Mouse (Mus musculus): ENCODE results near the gene Birc2. TPM values are rescaled to one million over a fixed set of nuclear protein-coding genes. Genes with fewer than 3 reads are reported as not detected.

The Birc2 gene
- 45.5 and 47.2 TPM in 2 replicates for polyA plus RNA-seq (2016; fragmentation: Nextera tagmentation; extraction: Ambion mirVana)

DNA sequence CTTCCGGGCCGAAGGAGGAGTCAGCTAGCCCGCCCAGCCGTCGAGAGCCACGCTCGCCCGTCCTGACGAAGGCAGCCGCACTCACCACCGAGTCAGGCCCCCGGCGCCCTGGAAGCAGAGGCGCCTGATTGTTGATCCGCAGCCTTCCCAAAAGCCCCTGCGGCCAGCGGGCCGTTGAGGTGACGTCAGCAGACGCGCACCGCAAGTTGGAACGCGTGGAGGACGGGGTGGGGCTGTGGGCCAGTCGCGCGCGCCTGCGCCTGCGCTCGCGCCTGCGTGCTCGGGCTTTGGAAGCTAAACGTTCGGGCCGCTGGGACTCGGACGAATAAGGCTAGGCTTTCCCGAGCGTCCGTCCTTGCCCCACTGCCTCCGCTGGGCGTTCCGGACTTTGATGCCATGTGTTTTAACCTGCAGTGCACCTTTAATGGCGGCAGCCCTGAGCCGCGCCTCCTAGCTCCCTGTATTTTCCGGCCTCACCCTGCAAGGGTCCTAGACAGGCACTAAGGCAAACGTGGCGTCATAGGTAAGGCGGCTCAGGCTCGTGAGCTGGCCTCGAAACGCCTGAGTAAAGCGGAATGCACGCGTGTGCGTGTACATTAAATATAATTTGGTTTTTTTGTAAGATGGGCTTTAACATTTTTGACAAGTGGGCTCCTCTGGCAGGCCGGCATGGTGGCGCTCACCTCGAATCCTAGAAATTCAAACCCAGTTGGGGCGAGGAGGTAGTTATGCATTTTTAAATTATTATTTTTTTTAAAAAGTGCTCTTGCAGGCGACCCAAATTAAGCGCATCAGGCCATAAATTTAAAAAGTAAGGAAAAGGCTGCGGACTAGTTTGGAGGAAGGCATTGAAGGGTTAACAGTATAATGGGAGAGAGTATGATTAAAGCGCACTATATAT lies at the start of gene Birc2:
TSS of gene Birc2 (minus strand) at position 160 of the 901 bp plus-strand sequence.
- peak within 1 kb of the TSS; percentile 53 for H3K4me3 ChIP-seq
- peaks cover 11% of the 10 kb centered on the region for H3K36me3 ChIP-seq
- no peaks in the 10 kb centered on the region for H3K27me3 ChIP-seq
- H3K27ac ChIP-seq = peak within 1 kb of the TSS; percentile 99
- peak within 1 kb of the TSS; percentile 77 for H3K9ac ChIP-seq
- no peaks in the 10 kb centered on the region for H3K9me3 ChIP-seq (replicated peaks)
- H3K4me2 ChIP-seq (replicated peaks) = peak within 1 kb of the TSS; percentile 57
- ATAC-seq (ENCODE audit: low FRiP score) = peak; percentile 98
- under 1% methylated on average over 68 of the region's 68 CpGs for WGBS
- peaks cover 20% of the 10 kb centered on the region for H3K4me1 ChIP-seq

DNA sequence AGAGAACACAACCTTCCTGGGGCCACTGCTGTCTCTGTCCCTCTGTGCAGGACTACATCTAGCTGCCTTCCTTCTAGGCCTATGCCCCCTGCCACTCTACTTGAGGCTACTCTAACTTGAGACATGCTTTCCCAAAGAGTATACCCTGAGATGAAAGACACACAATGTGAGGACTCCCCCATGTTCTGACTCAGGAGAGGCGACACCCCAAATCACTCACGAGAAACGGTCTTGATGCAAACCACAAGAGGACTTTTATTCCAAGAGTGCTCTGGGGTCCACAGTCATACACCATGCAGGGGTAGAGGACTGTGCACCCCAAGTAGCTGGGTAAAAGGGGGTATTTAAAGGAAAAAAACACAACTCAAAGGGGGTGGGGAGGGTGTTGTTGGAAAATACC lies 47.5 kb upstream of the Birc2 start:
- Histone ChIP-seq H3K4me3 (no peak overlapping the region), H3K27ac (no peak overlapping the region), H3K9ac (no peak overlapping the region), H3K4me2 (replicated peaks) (no peak overlapping the region), H3K4me1 (no peaks in the 10 kb centered on the region), H3K27me3 (no peaks in the 10 kb centered on the region), H3K9me3 (replicated peaks) (peaks cover 8% of the 10 kb centered on the region; the same call in 1 of the 2 replicates), H3K36me3 (no peaks in the 10 kb centered on the region)
- ATAC-seq (ENCODE audit: low FRiP score) = no peak
- WGBS = 98% methylated on average over 3 of the region's 3 CpGs

DNA sequence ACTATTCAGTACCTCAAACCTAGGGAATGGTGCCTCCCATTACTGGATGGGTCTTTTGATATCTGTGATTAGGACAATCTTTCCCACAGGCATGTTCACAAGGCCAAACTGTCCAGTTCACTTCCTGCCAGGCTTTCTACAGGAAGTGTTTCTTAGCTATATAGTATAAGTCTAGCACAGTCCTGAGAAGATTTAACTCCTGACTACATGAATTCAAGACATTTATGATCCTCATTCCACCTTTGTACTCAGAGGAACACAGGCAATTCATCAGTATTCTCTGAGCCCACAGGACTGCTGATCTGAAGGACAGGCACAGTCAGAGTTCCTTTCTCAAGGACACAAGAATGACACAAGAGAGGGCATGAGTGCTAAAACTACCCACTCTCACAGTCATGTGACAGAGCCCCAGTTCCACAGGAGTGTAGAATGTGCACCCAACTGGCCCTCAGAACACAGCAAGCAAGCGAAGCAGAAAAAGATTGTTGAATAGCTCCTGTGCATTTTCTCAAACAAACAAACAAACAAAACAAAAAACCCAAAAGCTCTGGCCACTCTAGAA lies 45.5 kb upstream of the Birc2 start:
- Histone ChIP-seq H3K4me3 (no peak overlapping the region), H3K36me3 (no peaks in the 10 kb centered on the region), H3K27ac (no peak overlapping the region), H3K27me3 (no peaks in the 10 kb centered on the region), H3K9me3 (replicated peaks) (peaks cover 8% of the 10 kb centered on the region; the same call in 1 of the 2 replicates), H3K4me1 (no peaks in the 10 kb centered on the region), H3K9ac (no peak overlapping the region), H3K4me2 (replicated peaks) (no peak overlapping the region)
- no peak for ATAC-seq (ENCODE audit: low FRiP score)
- WGBS = 95% methylated on average over 1 of the region's 1 CpGs

DNA sequence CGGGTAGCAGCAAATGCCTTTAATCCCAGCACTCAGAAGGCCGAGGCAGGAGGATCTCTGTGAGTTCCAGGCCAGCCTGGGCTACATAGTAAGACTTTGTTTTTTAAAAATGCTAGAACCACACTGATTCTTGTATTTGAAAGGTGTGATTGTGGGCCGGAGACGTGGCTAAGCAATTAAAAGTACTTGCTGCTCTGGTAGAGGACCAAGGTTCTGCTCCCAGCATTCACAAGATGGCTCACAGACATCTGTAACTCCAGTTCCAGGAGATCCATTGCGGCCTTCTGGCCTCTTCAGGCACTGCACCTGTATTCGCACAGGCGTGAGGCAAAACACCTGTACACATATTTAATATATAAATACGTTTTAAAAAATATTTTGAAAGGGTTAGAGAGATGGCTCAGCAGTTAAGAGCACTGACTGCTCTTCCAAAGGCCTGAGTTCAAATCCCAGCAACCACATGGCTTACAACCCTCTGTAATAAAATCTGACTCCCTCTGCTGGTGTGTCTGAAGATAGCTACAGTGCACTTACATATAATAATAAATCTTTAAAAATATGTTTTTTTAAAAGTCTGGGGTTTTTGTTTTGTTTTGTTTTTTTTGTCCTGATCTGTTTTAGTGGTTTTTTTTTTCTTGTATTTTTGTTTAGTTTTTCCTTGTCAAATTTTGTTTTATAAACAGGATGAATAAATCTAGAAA lies 36.8 kb upstream of the Birc2 start:
- Histone ChIP-seq H3K27me3 (no peaks in the 10 kb centered on the region), H3K9me3 (replicated peaks) (no peaks in the 10 kb centered on the region), H3K4me2 (replicated peaks) (no peak overlapping the region), H3K36me3 (no peaks in the 10 kb centered on the region), H3K27ac (no peak overlapping the region), H3K9ac (no peak overlapping the region), H3K4me1 (peaks cover 8% of the 10 kb centered on the region; the same call in 1 of the 2 replicates), H3K4me3 (no peak overlapping the region)
- 93% methylated on average over 8 of the region's 8 CpGs for WGBS
- no peak for ATAC-seq (ENCODE audit: low FRiP score)

DNA sequence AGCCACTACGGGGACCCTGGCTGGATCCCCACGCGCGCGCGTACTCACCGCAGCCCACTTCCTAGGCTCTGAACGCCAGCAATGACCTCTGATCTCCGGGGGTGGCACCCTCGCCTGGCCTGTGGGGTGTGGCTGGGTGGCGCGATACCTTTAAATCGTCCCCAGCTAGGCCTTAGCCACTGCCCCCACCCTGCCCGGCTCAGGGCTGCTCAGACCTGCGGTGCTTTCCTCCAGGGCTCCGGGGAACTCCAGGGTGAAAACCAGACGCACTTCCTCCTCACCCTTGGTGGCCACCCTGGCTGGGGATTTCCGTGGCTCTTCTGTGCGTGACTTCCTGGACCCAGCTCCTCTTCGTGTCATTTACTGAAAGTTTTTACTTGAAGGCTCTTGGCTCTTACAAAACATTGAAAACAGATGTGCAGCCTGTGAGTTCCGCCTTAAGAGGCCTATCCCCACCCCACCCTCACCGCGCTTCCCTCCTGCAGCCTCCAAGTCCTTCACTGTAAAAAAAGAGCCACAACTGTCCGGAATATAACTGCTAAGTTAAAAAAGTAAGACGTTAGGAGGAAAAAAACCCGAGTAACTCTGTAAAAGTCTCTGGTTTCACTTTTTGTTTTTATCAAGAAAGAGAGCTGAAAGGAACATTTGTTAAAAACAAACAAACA lies 36.0 kb upstream of the Birc2 start, which contains the start of gene Birc3:
TSS of gene Birc3 (minus strand) at position 412 of the 665 bp plus-strand sequence.
- peaks cover 8% of the 10 kb centered on the region; the same call in 1 of the 2 replicates for H3K4me1 ChIP-seq
- peak within 1 kb of the TSS; percentile 78 for H3K4me2 ChIP-seq (replicated peaks)
- WGBS = 7% methylated on average over 26 of the region's 26 CpGs
- H3K27ac ChIP-seq = peak within 1 kb of the TSS; percentile 62; the same call in 1 of the 2 replicates
- no peaks in the 10 kb centered on the region for H3K27me3 ChIP-seq
- H3K36me3 ChIP-seq = no peaks in the 10 kb centered on the region
- peak within 1 kb of the TSS; percentile 43 for H3K4me3 ChIP-seq
- peak; percentile 85 for ATAC-seq (ENCODE audit: low FRiP score)
- peak within 1 kb of the TSS; percentile 57 for H3K9ac ChIP-seq
- H3K9me3 ChIP-seq (replicated peaks) = no peaks in the 10 kb centered on the region

DNA sequence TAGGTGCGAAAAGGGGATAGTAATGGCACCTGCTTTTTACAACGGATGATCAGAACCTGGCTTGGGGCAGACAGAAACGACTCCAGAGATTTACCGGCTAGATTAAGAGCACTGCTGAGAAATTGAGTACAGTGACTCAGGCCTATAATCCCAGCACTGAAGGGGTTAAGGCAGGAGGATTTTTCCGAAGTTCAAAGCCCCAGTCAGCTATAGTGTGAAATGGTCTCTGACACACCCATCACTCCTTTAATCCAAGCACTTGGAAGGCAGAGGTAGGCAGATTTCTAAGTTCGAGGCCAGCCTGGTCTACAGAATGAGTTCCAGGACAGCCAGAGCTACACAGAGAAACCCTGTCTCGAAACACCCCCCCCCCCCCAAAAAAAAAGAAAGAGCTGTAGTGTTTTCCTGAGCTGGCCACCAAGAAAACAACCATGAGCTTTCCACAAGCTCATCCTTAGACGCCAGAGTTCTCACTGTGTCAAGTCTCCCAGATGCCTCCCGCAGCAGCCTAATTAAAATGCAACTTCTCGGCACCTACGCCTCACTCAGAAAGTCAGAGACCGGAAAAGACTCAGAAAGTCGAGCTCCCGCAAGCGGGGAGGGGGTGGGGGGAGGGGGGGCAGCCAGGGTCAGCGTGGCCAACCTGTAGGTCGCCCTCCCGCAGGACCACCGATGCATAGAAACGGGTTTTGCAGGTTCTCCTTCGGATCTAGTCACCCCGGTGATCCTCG lies 35.3 kb upstream of the Birc2 start:
- Histone ChIP-seq H3K36me3 (no peaks in the 10 kb centered on the region), H3K4me2 (replicated peaks) (peak overlapping the region; percentile 78), H3K9ac (peak overlapping the region; percentile 57), H3K4me3 (peak overlapping the region; percentile 43), H3K4me1 (peaks cover 8% of the 10 kb centered on the region; the same call in 1 of the 2 replicates), H3K27me3 (no peaks in the 10 kb centered on the region), H3K9me3 (replicated peaks) (no peaks in the 10 kb centered on the region), H3K27ac (peak overlapping the region; percentile 62; the same call in 1 of the 2 replicates)
- 21% methylated on average over 22 of the region's 23 CpGs for WGBS
- ATAC-seq (ENCODE audit: low FRiP score) = peak; percentile 1; the same call in 1 of the 2 replicates

DNA sequence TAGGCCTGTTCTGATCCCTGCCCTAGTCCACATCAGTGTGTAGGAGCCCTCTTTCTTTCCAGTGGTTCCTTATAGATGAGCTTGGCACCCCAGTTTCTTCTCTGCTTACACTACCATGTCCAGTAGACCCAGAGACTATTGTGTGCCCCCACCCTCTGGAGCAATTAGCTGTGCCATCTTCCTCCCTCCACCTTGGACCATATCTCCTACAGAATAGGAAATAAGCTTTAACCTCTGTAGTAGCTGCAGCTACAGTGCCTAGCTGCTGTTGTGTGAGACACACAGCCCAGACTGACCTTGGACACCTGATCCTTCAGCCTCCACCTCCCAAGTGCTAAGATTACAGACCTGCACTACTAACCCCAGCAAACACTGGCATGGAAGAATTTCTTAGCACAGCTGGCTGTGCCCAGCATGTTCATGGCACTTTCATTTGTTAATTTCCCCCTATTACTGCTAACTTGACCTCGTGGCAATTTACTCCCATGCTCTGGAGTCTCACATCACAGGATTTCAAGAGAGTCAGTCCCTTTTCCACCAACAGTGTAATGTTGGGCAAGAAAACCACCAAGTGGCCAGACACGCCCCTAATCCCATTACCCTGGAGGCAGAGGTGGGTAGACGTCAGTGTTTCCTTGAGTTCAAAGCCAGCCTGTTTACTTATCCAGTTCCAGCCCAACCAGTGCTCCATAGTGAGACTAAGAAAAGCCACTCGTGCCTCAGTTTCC lies 34.6 kb upstream of the Birc2 start:
- no peak overlapping the region for H3K4me3 ChIP-seq
- H3K9me3 ChIP-seq (replicated peaks) = no peaks in the 10 kb centered on the region
- WGBS = 61% methylated on average over 4 of the region's 4 CpGs
- no peaks in the 10 kb centered on the region for H3K36me3 ChIP-seq
- H3K9ac ChIP-seq = no peak overlapping the region
- ATAC-seq (ENCODE audit: low FRiP score) = no peak
- no peaks in the 10 kb centered on the region for H3K27me3 ChIP-seq
- no peak overlapping the region for H3K27ac ChIP-seq
- H3K4me2 ChIP-seq (replicated peaks) = no peak overlapping the region
- peaks cover 8% of the 10 kb centered on the region; the same call in 1 of the 2 replicates for H3K4me1 ChIP-seq

DNA sequence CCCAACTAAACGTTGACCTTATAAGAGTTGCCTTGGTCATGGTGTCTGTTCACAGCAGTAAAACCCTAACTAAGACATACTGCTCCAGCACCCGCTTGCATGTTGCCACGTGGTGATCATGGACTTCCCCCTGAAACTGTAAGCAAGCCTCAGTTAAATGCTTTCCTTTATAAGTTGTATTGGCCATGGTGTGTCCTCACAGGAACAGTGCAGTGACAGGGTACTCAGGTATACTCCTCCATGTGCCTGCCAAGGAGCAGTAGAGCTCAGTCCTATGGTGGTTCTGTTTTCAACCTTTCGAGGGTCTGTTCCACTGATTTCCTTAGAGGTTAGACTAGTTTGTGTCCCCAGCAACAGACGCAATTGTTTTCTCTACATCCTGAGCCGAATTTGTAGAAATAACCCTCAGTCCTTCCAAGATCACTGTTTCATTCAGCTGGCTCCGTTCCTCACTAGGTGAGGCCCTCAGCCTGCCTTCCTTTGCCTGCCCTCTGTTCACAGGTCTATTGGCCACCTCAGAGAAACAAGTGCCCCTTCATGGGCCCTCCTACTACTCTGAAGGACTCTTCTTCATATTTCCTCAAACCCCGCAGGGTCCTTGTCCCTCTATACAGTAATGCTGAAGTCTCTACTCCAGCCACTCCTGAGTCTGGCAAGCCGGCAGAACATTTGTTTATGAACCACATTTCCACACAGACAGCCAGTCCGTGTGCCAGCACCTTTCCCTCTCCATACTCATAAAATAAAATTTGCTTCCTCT lies 33.9 kb upstream of the Birc2 start:
- Histone ChIP-seq H3K27ac (no peak overlapping the region), H3K36me3 (no peaks in the 10 kb centered on the region), H3K27me3 (no peaks in the 10 kb centered on the region), H3K4me3 (no peak overlapping the region), H3K9ac (no peak overlapping the region), H3K9me3 (replicated peaks) (no peaks in the 10 kb centered on the region), H3K4me1 (peaks cover 8% of the 10 kb centered on the region; the same call in 1 of the 2 replicates), H3K4me2 (replicated peaks) (no peak overlapping the region)
- ATAC-seq (ENCODE audit: low FRiP score) = no peak
- 89% methylated on average over 10 of the region's 10 CpGs for WGBS

DNA sequence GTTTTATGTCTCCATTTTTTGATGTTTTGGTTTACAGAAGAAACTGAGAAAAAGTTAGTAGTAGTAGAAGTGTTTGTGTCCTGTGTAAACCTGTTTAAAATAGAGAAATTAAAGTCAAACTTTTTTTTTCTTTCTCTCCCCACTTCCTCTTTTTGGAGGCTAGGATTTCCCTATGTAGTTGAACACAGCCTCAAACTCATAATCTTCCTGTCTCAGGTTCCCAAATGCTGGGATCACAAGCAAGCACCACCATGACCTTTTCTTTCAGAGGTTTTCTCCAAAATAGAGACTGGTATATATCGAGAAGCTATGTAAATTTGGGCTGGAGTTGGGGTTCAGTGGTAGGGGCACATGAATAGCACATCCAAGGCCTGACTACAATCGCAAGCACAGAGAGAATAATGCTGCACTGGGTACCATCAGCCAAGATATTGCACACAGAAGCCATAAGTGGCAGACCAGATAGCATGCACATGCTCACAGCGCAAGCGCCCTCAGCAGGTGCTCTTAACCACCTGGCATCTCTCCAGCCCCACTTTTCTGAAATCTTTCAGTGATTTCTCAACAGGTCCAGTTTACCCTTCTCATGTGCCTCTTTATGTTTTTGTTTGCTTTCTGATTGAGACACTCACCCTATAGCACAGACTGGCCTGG lies 32.1 kb upstream of the Birc2 start:
- H3K4me2 ChIP-seq (replicated peaks) = no peak overlapping the region
- H3K9me3 ChIP-seq (replicated peaks) = no peaks in the 10 kb centered on the region
- no peak for ATAC-seq (ENCODE audit: low FRiP score)
- 92% methylated on average over 4 of the region's 4 CpGs for WGBS
- no peak overlapping the region for H3K27ac ChIP-seq
- H3K4me1 ChIP-seq = peaks cover 8% of the 10 kb centered on the region; the same call in 1 of the 2 replicates
- no peaks in the 10 kb centered on the region for H3K36me3 ChIP-seq
- no peak overlapping the region for H3K4me3 ChIP-seq
- H3K9ac ChIP-seq = no peak overlapping the region
- H3K27me3 ChIP-seq = no peaks in the 10 kb centered on the region

DNA sequence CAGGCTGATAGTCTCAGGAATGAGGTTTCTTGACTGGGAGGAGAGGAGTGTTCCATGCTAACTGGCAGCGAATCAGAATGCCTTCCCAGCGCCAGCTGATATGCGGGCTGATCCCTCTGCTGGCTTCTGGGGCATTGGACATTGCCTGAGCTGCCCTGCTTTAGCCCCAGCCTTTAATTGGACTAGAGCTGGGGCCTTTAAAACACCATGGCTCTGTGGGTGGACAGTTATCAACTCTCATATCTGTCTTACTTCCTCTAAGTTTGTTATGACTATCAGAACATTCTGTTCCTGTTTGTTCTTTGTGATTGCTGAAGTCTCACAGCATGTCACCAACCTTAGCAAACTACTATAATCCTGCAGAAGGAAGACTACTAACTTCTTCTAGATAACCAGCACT lies 31.1 kb upstream of the Birc2 start:
- WGBS = 93% methylated on average over 3 of the region's 3 CpGs
- H3K36me3 ChIP-seq = no peaks in the 10 kb centered on the region
- ATAC-seq (ENCODE audit: low FRiP score) = no peak
- H3K9me3 ChIP-seq (replicated peaks) = no peaks in the 10 kb centered on the region
- no peak overlapping the region for H3K4me3 ChIP-seq
- no peak overlapping the region for H3K27ac ChIP-seq
- H3K9ac ChIP-seq = no peak overlapping the region
- no peak overlapping the region for H3K4me2 ChIP-seq (replicated peaks)
- peaks cover 7% of the 10 kb centered on the region; the same call in 1 of the 2 replicates for H3K4me1 ChIP-seq
- no peaks in the 10 kb centered on the region for H3K27me3 ChIP-seq

All from hindbrain, embryonic 12.5 days (tissue).